Mouse (Mus musculus) frontal cortex, postnatal 14 days (tissue): ENCODE results near the gene Xlr5a.
A peak's percentile ranks its signal among the peaks of the same experiment; 100 is the strongest.
"Not testable (repeated sequence)": the region's sequence is repeated elsewhere in the genome, so short reads cannot be mapped to it uniquely, and the experiment has no call there.

Experiments used
- DNase-seq, 2 experiments: peaks; one replicate each; pipeline ENCODE4 v3.0.0; 2022; ENCODE audit warnings: low spot score in 2 of 2

The Xlr5a gene

GRCm38 (mm10) chrX:73148496-73148895 lies 144.3 kb downstream of the Xlr5a start, which contains the start of gene Xlr5b:
TSS of gene Xlr5b (plus strand) at chrX:73148796.
- not testable (repeated sequence) for DNase-seq

- not testable (repeated sequence) for DNase-seq
These were observed 149.6 kb downstream of the Xlr5a start for GRCm38 (mm10) chrX:73143218-73143618.

GRCm38 (mm10) chrX:73122859-73123829 lies 169.6 kb downstream of the Xlr5a start:
- not testable (repeated sequence) for DNase-seq

- DNase-seq, result not testable (repeated sequence)
These were observed 176.0 kb downstream of the Xlr5a start, which contains the start of gene Gm14685 for GRCm38 (mm10) chrX:73116747-73117146. TSS of gene Gm14685 (plus strand) at chrX:73117047.

- peak in 1 of 2 experiments; percentile 4 for DNase-seq
These were observed 195.8 kb downstream of the Xlr5a start, which contains the start of gene Xlr3a for GRCm38 (mm10) chrX:73096941-73097508. TSS of gene Xlr3a (minus strand) at chrX:73097095.

GRCm38 (mm10) chrX:73082267-73083055 lies 210.3 kb downstream of the Xlr5a start, which contains the start of gene Xlr4a:
TSS of gene Xlr4a (minus strand) at chrX:73082478.
- not testable (repeated sequence) for DNase-seq

- not testable (repeated sequence) for DNase-seq
These were observed 225.9 kb downstream of the Xlr5a start for GRCm38 (mm10) chrX:73066765-73067312.

GRCm38 (mm10) chrX:73064415-73064793 lies 228.4 kb downstream of the Xlr5a start, which contains the start of gene Pnma3:
TSS of gene Pnma3 (plus strand) at chrX:73064787.
- no peak for DNase-seq

- peak in 1 of 2 experiments; percentile 33 for DNase-seq
These were observed 229.0 kb downstream of the Xlr5a start for GRCm38 (mm10) chrX:73063512-73064414.

- no peak for DNase-seq
These were observed 230.5 kb downstream of the Xlr5a start for GRCm38 (mm10) chrX:73062323-73062722.

- DNase-seq, result no peak
These were observed 231.2 kb downstream of the Xlr5a start for GRCm38 (mm10) chrX:73061528-73061927.
